Mouse (Mus musculus): ENCODE data around the gene Sidt2.

Sidt2 gene

DNA sequence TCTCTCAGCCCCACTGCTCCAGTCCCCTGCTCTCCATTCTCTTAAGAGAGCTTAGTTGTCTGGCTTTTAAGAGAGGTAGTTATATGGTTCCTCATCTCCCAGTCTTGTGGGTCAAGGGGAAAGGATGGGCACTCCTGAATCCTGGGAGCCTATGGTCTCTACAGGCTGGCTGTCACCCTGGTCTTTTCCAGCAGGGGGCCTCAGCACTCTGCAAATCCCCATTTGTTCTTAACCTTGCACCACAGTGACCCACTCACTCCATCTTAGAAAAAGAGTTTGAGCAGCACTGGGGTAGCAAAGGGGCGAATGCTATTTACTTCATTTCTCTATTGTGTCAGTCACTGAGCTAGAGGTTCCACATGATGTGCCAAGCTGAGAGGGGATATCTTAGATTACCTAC lies 43.4 kb downstream of the Sidt2 start:
- peak in 1 of 2 experiments; percentile 38 for DNase-seq (ENCODE audit: low spot score in 2 of 2)

DNA sequence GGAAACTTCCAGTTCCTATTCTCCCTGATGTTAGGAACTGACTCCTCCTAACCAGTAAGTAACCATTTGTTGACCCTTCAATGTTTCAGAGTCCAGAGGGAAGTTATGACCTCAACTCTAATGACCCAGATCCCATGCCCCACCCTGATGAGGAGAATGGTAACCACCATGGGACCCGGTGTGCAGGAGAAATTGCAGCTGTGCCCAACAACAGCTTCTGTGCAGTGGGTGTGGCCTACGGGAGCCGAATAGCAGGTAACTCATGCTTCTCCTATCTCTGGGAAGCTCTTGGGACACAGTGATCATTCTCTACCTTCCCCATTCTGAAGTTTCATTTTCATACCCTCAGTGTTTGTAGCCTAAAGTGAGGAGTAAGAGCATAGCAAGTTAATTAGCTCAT lies 44.1 kb downstream of the Sidt2 start:
- DNase-seq (ENCODE audit: low spot score in 2 of 2), result no peak

DNA sequence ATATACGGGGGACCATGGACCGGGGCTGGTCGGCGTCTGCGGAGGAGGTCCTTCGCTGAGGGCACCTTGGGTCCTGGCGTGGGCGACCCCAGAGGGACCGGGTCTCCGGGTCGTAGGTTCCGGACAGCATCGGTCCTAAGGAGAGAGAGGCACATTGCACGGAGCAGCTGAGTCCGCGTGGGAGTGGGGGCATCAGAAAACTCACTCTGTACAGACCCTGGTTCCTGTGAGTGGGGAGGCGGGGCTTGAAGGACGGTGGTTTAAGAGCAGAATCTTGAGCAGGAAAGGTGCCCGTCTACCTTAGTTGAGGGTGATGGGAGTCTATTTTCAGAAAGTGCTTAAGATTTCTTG lies 48.0 kb downstream of the Sidt2 start:
- no peak for DNase-seq (ENCODE audit: low spot score in 2 of 2)

DNA sequence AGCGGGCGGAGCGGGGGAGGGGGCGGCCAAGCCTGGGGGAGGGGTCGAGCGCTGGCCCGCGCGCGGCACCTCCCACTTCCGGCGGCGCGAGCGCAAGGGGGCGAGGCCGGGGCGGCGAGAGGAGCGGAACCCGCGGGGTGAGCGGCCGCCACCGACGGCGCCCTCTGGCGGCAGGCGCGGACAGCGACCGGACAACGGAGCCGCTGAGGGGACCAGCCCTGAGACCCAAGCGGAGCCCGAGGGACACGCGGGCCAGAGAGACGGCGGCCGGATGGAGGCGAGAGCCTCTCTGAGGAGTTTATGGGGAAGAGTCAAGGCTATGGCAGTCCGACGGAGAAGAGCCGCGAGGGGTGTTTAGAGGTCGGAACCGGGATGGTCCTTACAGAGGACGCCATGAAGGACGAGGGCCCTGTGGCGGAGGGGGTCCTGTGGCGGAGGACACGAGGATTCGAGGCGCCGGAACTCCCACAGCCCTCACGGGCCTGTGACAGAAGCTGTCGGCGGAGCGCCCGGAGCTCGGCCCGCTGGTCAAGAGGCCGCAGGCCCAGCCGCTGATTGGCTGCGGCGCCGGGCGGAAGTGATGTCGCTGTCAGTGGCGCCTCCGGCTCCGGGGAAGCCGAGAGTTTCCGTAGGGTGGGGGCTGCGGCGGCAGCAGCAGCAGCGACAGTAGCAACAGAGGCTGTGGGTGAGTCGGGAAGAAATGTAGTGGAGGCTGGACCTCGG lies 48.5 kb downstream of the Sidt2 start, which contains the start of the genes Pcsk7 and Rnf214:
Pcsk7 (plus strand) TSS at position 143 of the 723 bp plus-strand sequence.
Rnf214 (minus strand) TSS at position 557 of the 723 bp plus-strand sequence.
- DNase-seq (ENCODE audit: low spot score in 2 of 2), result peak; percentile 50 to 86

DNA sequence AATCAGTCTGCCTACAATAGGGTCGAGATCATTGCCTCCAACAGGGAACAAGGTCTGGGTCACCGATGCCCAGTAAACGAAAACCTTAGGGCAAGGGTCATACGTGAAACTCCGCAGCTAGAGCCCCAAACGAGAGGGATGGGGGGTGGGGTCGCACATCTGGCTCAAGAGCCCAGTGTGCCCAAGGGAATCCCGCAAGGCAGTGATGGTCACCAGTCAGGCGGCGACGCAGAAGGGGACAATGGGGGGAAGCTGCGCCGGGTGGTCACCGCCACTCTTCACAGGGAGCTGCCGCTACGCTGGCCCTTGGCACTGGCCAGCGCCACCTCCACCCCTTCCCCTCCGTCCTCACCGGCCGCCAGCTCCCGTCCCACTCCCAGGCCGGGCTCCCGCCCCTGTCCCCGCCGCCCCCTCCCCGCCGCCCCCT lies 49.2 kb downstream of the Sidt2 start:
- DNase-seq (ENCODE audit: low spot score in 2 of 2), result no peak

DNA sequence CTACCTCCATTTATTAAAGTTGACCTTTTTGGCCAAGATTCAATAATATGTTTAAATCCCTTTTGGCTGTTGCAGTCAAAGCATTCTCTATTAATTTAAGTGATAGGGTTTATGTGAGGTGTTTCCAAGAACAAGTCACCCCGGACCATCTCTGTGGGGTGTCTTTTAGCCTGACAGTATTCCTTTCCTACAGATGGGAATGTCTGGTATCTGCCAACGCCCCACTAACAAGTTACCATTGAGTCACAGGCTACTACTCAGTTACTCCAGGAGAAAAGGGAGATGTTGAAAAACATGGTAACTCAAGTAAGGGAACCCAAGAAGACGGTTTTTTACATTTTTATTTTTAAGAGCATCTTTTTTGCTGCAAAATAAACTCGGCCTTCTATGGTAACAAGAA lies 49.9 kb downstream of the Sidt2 start:
- DNase-seq (ENCODE audit: low spot score in 2 of 2), result no peak

DNA sequence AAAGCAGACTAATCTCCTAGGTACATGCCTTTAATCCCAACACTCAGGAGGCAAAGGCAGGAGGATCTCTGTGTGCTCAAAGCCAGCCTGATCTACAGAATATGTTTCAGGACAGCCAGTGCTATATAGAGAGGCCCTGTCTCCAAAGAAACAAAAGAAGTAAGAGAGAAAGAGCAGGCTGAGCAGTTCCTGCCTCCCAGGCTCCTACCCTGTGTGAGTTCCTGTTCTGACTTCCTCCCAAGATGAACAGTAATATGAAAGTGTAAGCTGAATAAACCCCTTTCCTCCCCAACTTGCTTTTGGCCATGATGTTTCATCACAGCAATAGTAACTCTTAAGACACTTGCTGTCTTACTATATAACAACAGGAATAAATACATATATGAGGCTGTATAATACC lies 61.4 kb downstream of the Sidt2 start:
- no peak for DNase-seq (ENCODE audit: low spot score in 2 of 2)

Data from left cerebral cortex, adult 9 months (tissue).